Mouse (Mus musculus) cerebellum, postnatal 36 days (tissue): ENCODE measurements around the gene Pkn3.
"Not testable (repeated sequence)": the region's sequence is repeated elsewhere in the genome, so short reads cannot be mapped to it uniquely, and the experiment has no call there.

ENCODE experiments used
- DNase-seq, 2 experiments: peaks; one replicate each; pipeline ENCODE4 v3.0.0; 2021 to 2022; ENCODE audit warnings: mixed read lengths in 2 of 2

Gene Pkn3

DNA sequence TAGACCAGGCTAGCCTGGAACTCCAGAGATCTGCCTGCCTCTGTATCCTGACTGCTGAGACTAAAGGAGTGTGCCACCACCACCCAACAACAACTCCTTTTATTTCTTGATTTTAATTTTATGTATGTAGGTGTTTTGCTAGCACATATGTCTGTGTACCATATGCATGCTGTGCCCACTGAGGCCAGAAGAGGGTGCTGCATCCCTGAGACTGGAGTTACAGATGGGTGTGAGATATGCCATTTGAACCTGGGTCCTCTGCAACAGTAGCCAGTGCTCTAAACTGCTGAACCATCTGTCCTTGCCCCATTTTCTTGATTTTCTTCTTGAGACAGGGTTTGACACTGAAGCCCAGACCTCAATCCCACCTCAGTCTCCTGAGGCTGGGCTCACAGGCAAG lies 28.9 kb downstream of the Pkn3 start:
- peak; percentile 59 to 68 for DNase-seq

DNA sequence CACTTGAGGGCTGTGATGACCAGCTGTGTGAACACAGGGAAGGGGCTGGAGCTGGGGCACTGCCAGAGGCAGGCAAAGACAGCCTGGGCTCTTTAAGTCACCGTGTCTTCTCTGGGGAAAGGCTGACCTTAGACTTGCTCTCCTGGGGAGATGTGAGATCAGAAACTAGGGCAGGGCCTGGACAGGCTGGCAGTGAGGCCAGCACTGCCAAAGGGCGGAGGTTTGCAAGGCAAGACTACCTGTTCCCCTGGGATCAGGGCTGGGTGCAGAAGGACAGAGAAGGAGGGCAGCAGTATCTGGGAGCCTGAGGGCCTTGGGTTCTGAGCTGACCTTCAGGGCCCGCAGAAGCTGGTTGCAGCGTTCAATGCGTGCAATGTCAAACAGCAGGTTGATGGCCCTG lies 30.2 kb downstream of the Pkn3 start:
- no peak for DNase-seq

DNA sequence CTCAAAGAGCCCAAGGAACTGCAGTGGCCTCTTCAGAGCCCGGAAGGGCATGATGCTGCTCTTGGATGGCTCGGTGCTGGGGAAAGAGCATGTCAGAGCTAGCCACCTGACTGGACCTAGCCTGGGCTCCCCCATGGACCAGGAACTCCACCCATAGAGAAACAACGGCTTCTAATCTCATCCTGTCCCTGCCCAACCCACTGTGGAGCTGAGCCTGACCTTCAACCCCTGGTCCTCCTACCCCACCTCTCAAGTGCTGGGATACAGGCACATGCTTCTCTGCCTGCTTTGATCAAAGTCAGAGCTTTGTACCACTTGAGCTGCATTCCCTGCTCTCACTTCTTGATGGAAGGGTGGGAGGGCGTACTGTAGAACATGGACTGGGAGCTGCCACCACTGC lies 30.8 kb downstream of the Pkn3 start:
- no peak for DNase-seq

DNA sequence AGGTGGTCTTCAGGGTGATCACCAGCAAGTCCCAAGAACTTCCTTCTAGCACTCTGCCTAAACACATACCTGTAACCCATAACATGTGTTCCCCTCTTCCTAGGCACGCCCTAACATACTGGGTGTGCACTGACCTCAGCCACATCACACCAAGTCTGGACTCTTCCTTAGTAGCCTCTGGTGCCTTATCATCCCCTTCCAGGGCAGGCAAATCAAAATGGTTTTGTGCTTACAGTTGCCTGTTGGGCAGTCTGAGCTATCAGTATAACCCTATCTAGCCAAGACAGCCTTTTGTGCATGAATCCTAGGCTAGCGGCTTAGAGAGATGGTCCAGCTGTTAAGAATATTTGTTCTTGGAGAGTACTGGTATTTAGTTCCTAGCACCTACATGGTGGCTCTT lies 34.0 kb downstream of the Pkn3 start:
- DNase-seq: no peak

DNA sequence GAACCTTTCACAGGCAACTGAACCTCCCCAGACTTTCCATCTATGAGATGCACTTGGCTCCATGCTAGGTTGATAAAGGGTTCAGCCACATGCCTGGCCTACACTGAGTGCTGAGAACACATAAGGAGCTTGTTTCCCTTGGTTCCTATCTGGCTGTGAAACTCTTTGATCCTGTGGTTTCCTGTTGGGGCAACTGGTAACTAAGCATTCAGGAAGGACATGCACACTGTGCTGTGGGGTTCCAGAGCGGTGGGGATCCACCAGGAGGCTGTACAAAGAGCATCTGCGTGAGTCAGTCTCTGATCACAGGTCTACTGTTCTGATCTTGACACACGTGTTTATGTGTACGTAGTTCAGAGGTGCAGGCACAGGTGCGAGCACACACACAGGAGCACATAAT lies 35.1 kb downstream of the Pkn3 start:
- no peak for DNase-seq

DNA sequence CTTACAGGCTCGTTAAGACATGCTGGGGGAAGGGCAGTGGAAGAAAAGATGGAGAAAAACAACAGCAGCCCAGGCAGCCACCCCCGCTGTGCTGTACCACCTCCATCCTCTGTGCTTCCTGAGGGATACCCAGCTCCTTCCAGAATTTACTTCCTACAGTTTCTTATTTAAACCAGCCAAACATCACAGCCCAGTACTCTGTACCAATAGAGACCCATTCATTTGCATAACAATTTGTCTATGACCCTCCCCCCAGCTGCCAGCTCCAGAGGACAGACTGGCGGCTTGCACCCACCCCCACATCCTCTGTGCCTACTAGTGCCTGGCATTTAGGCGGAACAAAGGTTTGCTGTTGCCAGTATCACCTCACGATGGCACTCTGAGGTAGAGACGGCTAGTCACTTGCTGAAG lies 42.2 kb downstream of the Pkn3 start:
- no peak for DNase-seq

DNA sequence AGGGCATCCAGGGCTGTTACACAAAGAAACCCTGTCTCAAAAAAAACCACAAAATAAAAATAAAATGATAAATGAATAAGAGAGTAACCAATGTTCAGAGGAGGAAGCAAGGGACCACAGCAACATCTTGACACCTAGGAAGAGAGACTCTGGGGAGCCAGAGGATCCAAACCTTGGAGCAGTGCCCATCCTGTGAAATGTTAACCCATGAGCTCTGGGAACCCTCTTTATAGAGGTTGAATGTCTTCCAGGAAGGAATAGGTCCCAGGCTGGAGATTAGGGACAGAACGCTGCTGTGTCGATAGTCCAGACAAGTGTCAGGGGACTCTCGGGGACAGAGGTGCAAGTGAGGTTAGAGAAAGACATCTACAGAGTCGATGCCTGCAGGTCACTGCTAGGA lies 42.8 kb downstream of the Pkn3 start:
- DNase-seq: no peak

DNA sequence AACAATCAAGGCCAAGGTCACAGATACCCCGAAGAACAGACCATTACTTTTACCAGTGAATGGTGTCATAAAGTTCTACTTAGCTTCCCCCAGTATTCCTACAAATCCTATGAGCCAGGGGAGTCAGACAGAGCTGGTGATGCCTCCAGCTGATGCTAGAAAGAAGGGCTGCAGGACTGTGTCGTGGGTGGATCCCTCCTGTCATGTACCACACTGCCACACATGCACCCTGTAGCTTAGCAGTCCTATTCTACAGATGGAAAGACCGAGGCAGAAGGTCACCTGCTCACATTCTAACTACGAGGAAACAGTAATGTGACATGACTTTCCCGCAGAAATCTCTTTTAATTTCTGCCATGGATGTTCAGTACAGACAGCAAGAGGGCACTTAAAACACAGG lies 45.3 kb downstream of the Pkn3 start:
- DNase-seq: no peak

DNA sequence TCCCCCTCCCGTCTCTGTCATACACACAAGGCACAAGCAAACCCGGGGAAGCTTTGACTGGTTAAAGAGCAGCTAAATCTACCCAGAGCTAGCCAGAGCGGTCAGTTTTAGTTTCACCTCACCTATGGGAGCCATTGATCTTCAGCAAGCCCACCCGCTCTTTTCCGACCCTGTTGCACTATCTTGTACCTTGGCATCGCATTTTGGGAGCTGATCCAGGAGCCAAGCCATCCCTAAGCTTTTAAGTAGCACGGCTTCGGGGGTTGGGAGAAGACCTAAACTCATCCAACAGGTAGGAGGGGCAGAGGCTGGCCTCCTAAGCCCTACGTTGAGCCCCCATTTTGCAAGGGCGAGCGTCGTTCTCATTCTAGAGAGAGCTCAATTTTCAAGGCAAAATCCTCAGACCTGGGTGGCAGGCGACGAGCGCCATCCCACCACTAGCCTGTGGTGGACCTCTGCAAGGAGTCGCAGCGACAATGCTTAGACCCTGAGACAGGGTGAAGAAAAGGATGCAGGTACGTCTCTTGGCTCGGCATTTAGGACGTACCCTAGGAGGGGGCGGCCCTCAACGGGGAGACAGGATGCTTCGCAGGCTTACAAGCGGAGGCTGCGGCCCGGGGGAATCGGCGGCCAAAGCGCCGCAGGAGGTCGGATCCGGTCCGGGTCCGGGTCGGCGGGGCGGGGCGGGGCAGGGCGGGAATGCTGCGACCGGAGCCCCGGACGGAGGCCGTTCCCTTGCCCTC lies 46.4 kb downstream of the Pkn3 start:
- peak in 1 of 2 experiments; percentile 26 for DNase-seq

DNA sequence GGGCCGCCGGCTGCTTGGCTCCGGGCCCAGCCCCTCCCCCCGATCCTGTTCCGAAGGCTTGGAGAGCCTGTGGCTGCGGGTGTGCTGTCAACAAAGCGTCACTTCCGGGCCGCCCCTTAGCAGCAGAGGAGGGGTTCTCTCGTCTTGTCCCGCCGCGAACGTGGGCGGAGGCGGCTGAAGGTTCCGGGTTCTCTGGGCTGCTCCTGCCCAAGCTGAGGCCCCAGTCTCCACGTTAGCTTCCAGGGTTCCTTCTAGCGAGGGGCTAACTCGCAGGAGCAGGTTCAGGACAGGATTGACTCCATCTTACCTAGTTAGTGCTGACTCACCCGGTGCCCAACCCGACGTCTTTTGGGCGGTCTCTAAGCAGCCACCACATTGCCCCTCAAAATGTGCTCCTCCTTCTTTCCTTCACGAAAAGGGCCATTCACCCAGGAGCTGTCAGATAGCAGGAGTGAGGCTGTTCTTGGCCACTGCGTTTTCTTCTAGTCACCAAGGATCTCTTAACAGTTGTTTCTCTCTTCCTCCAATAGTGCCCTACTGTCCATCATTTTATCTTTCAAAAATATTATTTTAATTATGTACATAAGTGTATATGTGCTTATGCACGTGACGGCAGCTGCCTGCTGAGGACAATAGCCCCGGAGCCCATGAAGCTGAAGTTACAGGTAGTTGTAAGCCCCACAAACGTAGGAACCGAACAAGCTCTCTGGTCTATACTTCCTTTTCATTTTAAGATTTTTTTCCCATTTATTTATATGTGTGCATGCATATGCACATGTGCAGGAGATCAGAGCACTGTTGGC lies 47.2 kb downstream of the Pkn3 start, which contains the start of gene Zer1:
Gene Zer1 (minus strand): TSS at position 114 of the 803 bp plus-strand sequence.
- peak; percentile 94 to 96 for DNase-seq

DNA sequence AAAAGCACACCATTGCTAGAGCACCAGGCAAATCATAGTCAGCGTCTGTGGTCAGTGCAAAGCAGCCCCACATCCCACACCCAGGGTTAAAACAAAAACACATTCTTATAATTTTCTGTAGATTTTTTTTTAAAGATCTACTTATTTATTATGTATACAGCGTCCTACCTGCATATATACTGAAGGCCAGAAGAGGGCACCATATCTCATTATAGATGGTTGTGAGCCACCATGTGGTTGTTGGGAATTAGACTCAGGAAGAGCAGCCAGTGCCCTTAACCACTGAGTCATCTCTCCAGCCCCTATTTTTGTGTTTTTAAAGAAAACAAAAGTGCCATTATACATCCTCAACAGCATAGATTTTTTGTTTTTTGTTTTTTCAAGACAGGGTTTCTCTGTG lies 51.3 kb downstream of the Pkn3 start:
- peak in 1 of 2 experiments; percentile 48 for DNase-seq

DNA sequence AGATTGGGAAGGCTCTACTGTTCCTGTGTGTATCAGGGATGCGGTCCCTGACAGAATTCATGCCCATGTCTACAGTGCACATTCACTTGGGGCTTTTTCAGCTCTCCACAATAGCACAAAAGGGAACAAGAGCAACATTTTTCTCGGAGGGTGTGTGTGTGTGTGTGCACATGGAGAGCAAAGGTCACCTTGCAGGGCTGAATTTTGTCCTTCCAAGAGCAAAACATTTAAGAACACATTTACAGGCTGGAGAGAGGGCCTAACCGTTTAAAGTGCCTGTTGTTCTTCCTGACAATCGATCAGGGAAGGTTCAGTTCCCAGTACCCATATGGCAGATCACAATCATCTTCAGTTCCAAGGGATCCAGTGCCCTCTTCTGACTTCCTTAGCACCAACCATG lies 52.7 kb downstream of the Pkn3 start:
- DNase-seq: no peak

DNA sequence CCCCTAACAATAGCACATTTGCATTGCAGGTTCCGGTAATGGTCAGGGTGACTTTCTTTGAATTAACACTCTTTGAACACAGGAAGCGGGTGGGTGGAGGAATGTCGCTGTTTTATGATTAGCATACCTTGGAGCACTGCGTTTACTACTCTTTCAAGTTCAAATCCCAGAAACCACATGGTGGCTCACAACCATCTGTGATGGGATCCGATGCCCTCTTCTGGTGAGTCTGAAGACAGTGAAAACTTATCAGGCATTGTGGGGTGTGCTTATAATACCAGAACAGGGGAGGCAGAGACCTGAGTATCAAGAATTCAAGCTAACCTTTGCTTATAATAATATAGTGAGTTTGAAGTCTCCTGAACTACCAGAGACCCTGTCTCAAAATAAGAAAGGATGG lies 53.8 kb downstream of the Pkn3 start:
- not testable (repeated sequence) for DNase-seq

DNA sequence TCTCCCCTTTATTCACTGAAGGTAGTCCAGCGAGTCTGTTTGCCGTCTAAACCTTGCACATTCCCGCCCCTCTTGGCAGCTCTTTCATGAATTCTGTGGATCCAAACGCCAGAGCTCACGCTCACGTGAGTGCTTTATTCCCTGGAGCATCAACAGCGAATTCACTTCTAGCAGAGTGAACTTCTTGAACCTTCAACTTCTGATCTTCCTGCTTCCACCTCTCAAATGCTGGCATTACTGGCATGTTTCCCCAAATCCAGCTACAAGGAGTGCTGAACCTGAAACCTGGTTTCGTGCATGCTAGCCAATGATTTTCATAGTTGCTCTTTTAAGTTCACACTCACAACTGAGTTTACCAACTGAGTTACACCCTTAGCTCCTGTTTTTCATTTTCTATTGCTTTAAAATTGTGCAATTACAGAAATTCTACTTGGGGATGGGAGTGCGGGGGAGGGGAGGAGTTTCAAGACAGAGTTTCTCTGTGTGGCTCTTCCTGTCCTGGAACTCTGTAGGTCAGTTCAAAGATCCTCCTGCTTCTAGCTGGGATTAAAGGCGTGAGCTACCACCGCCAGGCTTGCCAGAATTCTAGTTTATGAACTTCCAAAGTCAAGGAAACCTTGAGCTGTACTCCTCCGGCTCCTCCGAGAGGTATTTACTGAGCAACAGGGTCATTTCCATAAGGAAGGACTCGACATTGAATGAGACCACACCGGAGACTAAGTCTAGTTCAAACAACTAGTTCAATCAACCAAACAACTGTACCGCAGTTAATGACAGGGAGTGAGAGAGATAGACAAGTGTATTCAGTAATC lies 55.5 kb downstream of the Pkn3 start:
- no peak for DNase-seq

DNA sequence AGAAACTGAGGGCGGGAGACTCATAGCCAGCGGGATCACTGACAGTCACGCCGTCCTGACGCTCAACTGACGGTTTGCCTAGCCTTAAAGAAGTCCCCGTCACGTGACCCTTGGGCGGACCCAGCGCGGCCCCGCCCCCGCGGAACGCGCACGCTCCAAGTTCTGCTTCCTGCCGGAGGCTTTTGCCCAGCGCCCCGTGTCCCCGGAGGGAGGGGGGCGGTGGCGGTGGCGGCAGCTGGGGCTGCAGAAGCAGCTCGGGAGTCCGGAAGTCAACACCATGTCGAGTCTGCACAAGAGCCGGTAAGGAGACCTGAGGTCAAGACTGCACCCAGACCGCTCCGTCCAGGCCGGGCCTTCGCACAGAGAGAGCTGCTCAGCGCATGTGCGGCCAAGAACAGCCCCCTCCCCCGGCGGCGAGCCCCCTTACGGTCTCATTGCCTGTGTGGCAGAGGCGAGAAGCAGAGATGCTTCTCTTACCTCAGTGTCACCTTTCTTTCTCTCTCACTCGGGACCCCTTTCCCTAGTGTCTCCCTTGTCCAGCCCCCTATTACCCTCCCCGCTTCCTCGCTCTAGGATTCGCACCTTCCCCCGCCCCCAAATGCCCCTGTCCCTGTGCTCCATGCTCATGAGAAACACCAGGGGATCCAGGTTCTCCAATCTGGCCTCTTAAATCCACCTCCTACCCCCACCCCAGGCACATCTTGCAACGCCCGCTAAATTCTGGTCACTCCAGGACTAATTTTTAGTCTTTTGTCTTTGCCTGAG lies 56.3 kb downstream of the Pkn3 start, which contains the start of gene Tbc1d13:
Gene Tbc1d13 (plus strand): TSS at position 134 of the 765 bp plus-strand sequence.
- peak; percentile 96 to 98 for DNase-seq

DNA sequence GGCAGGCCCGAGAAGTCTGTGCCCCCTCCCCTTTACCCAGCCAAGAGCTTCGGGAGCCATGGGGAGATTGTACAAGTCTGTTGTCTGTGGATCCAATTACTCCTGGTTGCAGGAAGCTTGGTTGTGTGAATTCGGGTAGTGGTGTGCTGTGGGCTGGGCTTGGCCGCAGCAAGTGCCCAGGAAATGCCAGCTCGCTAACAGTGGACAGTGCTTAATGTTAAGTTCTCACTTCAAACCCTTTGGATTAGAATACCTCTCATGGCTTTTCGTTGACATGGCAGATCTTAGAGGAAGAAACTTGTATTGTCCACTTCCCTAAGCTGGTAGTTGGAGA lies 56.9 kb downstream of the Pkn3 start:
- DNase-seq: no peak

DNA sequence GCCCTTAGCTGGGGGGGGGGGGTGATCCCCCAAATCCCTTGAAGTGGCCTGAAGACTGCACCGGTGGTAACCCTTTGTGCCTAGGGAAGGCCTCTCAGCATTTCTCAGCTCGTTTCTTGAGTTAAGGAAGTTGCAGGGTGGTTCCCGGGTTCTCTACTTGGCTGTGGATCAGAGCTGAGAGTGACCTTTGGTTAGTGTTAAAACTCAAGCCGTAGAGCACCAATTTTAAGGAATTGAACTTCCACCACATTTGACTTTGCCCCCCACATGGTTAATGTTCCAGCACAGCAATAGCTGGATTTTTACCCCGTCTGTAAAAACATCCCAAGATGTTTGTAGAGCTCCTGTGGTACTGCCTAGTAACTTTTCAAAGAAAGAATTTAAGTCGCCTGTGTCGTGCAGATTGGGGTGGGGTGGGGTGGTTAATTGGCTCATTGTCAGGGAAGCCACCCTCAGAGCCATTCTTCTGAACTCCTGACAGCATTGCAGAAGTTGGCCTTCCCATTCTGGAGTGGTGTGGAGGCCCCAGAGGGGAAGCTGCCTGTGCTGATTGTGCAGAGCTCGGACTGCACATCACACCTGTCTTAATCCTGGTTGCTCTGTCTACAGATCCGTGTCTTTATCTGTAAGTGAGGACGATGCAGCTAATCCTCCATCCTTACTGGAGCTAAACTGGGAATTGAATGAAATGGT lies 57.6 kb downstream of the Pkn3 start:
- DNase-seq: no peak

DNA sequence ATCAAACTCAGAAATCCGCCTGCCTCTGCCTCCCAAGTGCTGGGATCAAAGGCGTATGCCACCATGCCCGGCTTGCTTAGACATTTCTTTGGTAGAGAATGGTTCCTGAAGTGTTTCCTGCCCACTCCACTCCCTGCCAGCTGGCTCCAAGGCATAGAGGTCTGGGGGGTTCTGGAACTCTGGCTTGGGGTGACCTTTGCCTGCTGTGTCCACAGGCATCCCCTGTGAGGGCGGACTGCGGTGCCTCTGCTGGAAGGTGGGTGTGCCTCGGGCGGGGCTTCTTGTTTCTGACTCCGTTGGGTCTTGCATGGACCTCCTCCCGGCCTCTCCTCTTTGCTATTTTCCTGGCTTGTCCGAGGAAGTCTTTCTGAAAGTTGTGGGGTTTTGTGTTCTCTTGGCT lies 59.0 kb downstream of the Pkn3 start:
- no peak for DNase-seq

DNA sequence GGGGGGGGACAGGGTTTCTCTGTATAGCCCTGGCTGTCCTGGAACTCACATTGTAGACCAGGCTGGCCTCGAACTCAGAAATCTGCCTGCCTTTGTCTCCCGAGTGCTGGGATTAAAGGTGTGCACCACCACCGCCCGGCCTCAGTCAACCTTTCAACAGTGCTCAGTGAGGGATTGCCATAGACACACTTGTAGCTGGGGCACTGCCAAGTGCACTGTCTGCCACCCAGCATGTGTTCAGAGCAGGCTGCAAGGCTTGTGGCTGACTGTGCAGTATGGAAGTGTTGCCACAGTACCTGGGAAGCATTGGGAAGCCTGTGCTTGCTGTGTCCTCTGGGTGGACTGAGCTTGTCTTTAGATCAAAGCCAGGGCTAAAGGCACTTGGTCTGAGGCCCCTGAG lies 62.5 kb downstream of the Pkn3 start:
- DNase-seq: peak; percentile 78
